Mouse (Mus musculus) leukemia stem cell, adult 10-12 weeks (primary cell): ENCODE results near the gene Ctcf. TPM values are rescaled to one million over a fixed set of nuclear protein-coding genes. Genes with fewer than 3 reads are reported as not detected.

Experiments used
- polyA plus RNA-seq: library from polyadenylated mRNA; stranded (reverse); fragments of >175 nt; gene quantifications from 2 replicates; pipeline ENCODE4 v1.2.3, GENCODE M21; 2012; ENCODE audit warnings: low replicate concordance

Ctcf gene
- polyA plus RNA-seq = 145 and 319 TPM in 2 replicates

DNA sequence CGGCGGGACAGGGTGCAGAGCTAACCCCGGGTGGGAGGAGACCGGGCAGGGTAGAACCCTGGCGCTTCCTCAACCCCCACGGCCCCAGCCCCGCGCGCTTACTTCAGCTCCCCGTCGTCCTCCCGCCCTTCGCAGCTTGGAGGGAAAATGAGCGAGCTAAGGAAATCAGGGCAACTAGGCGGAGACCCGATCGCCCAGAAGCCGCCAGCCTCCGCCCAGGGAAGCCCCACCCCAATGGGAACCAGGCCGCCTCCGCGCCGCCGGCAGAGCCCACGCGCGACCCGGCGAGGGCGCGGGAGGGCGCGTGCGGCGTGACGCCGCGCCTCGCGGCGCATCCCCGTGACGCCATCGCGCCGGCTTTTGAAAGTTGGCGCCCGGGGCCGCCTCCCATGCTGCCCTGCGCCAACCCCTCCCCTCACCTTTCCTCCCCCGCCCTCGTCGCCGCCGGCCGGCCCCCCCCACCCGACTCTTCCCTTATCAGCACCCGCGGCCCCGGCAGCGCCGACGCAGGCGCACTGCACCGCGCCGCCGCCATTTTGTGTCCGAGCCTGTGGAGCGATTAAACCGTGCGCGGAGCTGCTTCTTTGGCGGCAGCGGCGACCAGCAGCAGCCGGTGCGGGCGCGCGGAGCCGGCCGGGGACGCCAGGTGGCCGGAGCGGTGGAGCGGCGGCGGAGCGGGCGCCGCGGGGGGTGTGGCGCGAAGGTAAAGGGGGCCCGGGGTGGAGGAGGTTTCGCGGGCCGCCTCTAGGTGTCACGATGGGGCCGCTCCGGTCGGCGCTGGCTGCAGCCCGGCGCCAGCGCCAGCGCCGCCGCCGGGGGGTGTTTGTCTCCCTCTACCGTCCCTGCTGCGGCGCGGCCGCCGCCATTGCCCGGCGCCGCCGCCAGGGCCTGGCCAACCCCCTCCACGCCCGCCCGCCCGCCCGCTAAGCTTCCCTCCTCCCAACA, at the start of gene Ctcf:
Ctcf (plus strand) TSS at position 551 of the 945 bp plus-strand sequence.

DNA sequence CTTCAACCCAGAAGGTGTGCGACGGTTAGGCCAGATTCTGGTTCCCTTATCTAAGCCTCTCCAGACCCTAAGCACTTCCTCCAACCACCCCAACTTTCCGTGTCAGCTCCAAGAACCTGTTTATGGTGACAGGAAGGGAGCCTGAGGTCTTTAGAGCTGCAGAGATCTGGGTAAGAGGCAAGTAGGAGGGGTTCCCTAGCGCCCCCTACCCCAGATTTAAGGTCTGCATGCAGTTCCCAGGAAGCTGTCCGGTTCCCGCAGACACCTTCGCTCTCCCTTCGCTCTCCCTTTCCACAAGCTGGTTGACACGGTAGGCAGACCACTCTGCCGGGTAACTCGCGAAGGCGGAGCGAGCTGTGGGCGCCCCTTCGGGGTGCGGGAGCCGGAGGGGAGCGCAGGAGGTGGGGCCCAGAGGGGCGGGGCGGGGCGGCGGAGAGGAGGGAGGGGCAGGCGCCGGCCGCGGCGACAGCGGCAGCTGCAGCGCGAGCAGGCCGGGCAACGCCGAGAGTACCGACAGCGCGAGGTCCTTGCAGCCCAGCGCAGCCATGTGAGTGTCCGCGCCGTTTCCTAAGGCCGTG, 31.5 kb upstream of the Ctcf start, which contains the start of gene Ripor1:
Ripor1 (plus strand) TSS at position 452 of the 578 bp plus-strand sequence.

DNA sequence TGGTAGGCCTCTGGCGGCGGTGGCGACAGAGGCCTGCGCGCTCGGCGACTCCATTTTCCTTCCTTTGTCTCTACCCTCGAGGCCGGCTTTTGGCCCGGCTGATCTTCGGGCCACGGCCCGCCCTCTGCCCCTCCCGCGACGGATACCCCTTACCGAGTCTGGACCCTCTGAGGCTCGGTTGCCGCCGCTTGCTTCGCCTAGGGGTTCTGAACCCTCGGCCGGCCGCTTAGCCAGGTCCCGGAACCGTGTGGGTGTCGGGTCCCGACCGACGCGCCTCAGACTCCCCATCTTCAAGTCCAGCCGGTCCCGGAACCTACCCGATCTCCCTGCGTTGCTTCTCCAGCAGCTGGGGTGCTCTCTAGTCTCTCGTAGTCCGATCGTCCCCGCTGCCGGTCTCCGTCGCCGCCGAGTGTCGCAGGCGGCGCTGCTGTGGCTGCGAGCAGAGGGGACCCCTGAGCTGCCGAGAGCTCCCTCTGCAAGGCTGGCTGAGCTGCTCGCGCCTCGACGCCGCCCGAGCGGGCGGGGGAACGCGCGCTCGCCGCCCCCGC, 669 bp downstream of the Ctcf start, which contains the start of gene Agrp:
Agrp (minus strand) TSS at position 431 of the 548 bp plus-strand sequence.

DNA sequence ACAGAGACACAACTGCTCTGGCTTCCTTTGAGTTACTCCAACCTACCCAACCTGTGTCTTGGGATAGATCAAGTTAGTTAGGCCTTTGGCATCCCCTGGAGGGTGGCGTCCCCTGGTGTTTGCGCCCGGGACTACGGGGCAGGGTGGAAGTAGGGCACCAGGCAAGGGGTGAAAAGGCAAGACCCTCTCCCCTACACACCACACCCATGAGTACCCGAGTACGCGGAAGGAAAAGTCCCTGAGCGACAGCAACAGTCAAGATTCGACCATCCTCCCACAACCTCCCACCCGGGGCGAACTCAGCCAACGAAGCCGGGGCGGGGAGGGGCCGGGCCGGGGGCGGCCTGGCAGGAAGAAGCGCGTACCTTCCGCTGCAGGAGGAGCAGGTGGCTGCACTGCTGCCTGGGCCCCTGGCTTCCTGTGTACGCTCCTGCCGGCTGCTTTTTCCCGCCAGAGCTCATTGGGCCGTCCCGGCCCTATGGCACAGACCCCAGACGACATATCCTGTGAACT, 49.5 kb downstream of the Ctcf start, which contains the start of gene Carmil2:
Carmil2 (plus strand) TSS at position 479 of the 513 bp plus-strand sequence.

DNA sequence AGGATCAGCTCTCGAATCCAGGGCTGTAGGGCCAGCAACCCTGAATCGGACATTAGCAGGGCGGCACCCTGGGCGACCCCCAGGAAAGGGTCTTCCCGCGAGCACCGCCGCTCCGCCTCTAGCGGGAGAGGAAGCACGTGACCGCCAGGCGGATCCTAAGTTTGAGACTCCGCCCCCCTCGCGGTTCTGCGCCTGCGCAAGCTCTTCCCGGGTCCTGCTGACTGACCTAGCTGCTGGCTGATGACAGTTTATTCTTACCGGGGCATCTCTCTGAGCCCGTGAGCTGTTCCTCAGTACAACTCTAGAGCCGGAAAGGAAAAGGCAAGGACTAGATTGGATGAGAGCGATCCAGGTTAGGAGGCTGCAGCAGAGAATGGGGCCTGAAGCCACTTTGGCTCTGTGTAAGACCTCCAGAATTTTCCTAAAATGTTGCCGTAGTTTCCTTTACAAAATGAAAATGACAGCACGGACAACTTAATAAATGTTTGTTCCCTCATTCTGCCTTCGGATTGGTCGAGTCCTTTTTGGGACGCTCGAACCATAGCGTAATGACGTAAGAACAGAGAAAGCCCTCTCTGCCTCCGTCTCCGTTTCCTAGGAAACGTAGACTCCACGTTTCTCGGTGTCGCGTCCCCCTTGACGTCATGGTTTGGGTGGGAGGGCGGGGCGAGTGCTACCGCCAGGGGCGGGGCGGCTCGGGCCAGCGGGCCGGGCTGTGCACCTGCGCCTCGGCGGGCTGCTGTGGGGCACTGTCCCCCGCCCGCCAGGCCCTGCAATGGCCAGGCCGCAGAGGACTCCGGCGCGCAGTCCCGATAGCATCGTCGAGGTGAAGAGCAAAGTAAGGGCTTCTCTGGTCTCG, 64.8 kb downstream of the Ctcf start, which contains the start of the genes Acd and Pard6a:
Acd (minus strand) TSS at position 137 of the 859 bp plus-strand sequence.
Pard6a (plus strand) TSS at position 183 of the 859 bp plus-strand sequence.

GRCm38 (mm10) chr8:105707498-105708403, 71.4 kb downstream of the Ctcf start, which contains the start of the genes 4933405L10Rik and Enkd1:
Gene 4933405L10Rik (plus strand): TSS chr8:105707655.
Gene Enkd1 (minus strand): TSS chr8:105708210.

Other genes starting within 250 kb of the Ctcf start
- not detected in 2 replicates for gene Kctd19, start 223.1 kb upstream of the Ctcf start, polyA plus RNA-seq
- 0.57 and 0.61 TPM in 2 replicates for gene Lrrc36, start 223.0 kb upstream of the Ctcf start, polyA plus RNA-seq
- gene Tppp3, start 165.0 kb upstream of the Ctcf start, polyA plus RNA-seq = 2.1 and 3.3 TPM in 2 replicates
- gene Zdhhc1, start 139.7 kb upstream of the Ctcf start, polyA plus RNA-seq = 5.9 and 9.0 TPM in 2 replicates
- not detected in 2 replicates for gene Hsd11b2, start 117.8 kb upstream of the Ctcf start, polyA plus RNA-seq
- gene Atp6v0d1, start 70.5 kb upstream of the Ctcf start, polyA plus RNA-seq = 11.0 and 23.8 TPM in 2 replicates
- gene Ripor1, start 31.3 kb upstream of the Ctcf start, polyA plus RNA-seq = 14.4 and 23.5 TPM in 2 replicates
- not detected in 2 replicates for gene Agrp, start 825 bp downstream of the Ctcf start, polyA plus RNA-seq
- gene Carmil2, start 49.7 kb downstream of the Ctcf start, polyA plus RNA-seq = 30.2 and 108 TPM in 2 replicates
- gene Acd, start 64.5 kb downstream of the Ctcf start, polyA plus RNA-seq = 16.0 and 76.2 TPM in 2 replicates
- gene Pard6a, start 64.6 kb downstream of the Ctcf start, polyA plus RNA-seq = 2.0 and 16.3 TPM in 2 replicates
- gene 4933405L10Rik, start 71.1 kb downstream of the Ctcf start, polyA plus RNA-seq = not detected in 2 replicates
- gene Enkd1, start 71.6 kb downstream of the Ctcf start, polyA plus RNA-seq = 33.4 and 64.7 TPM in 2 replicates
- gene Gfod2, start 122.1 kb downstream of the Ctcf start, polyA plus RNA-seq = 4.4 and 7.9 TPM in 2 replicates
- 43.5 and 111 TPM in 2 replicates for gene Ranbp10, start 190.8 kb downstream of the Ctcf start, polyA plus RNA-seq
- not detected in 2 replicates for gene Tsnaxip1, start 191.2 kb downstream of the Ctcf start, polyA plus RNA-seq
- gene Cenpt, start 216.7 kb downstream of the Ctcf start, polyA plus RNA-seq = 14.1 and 23.1 TPM in 2 replicates
- gene Thap11, start 218.6 kb downstream of the Ctcf start, polyA plus RNA-seq = 18.1 and 52.4 TPM in 2 replicates
- gene Nutf2, start 224.0 kb downstream of the Ctcf start, polyA plus RNA-seq = 81.1 and 133 TPM in 2 replicates
- gene Edc4, start 244.3 kb downstream of the Ctcf start, polyA plus RNA-seq = 14.8 and 34.3 TPM in 2 replicates